Mouse (Mus musculus) ES-E14 (cell line): ENCODE measurements at regions not wholly inside any gene's neighbourhood (a gene's known extent, or its start where the extent isn't known, plus 50 kb on each side); places are given as distances from the start of the nearest gene placed in this dataset.

Experiments
- DNase-seq: peaks from one replicate; pipeline ENCODE4 v3.0.0-alpha.2; 2013; ENCODE audit warnings: low read depth, low spot score
- H3K27ac ChIP-seq: 2 replicates; pipeline ENCODE4 v1.5.1; 2012; ENCODE audit warnings: low read depth, mild to moderate bottlenecking, low read length, moderate library complexity, mixed read lengths; ENCODE audit not compliant: poor library complexity, insufficient read depth, severe bottlenecking
- H3K36me3 ChIP-seq: 2 replicates; pipeline ENCODE4 v1.6.1; 2012; ENCODE audit warnings: mild to moderate bottlenecking, low read length, moderate library complexity, mixed read lengths; ENCODE audit not compliant: control insufficient read depth, poor library complexity, insufficient read depth, severe bottlenecking
- H3K4me1 ChIP-seq, 2 experiments: fragments of 150-350 bp in 1 of 2; sonication (generic) in 1 of 2; 2 replicates each; pipeline ENCODE4 v1.6.1; 2012; ENCODE audit warnings: low read length in 2 of 2, mild to moderate bottlenecking in 1 of 2, mixed read lengths in 1 of 2; ENCODE audit not compliant: control insufficient read depth in 2 of 2, insufficient read depth in 2 of 2, poor library complexity in 1 of 2
- H3K4me3 ChIP-seq, 2 experiments: fragments of 150-350 bp in 1 of 2; sonication (generic) in 1 of 2; 2 replicates each; pipeline ENCODE4 v1.5.1; 2012; ENCODE audit warnings: low read length in 2 of 2, low read depth in 1 of 2, mild to moderate bottlenecking in 1 of 2, mixed read lengths in 1 of 2; ENCODE audit not compliant: insufficient read depth in 1 of 2, poor library complexity in 1 of 2, severe bottlenecking in 1 of 2
- H3K9ac ChIP-seq: 2 replicates; pipeline ENCODE4 v1.6.1; 2012; ENCODE audit warnings: low read depth, mild to moderate bottlenecking, low read length, mixed read lengths; ENCODE audit not compliant: poor library complexity, insufficient read depth, severe bottlenecking
- H3K9me3 ChIP-seq: fragments of 150-350 bp; sonication (generic); 2 replicates; pipeline ENCODE4 v1.6.1; 2012; ENCODE audit warnings: low read depth, mild to moderate bottlenecking, low read length; ENCODE audit not compliant: control insufficient read depth, insufficient read depth
- CHD2 ChIP-seq: IDR thresholded peaks from 2 replicates; pipeline ENCODE4 v1.6.1; 2014; ENCODE audit warnings: mild to moderate bottlenecking, low read depth, low read length, inconsistent platforms
- HCFC1 ChIP-seq: IDR thresholded peaks from 2 replicates; pipeline ENCODE4 v1.6.1; 2012; ENCODE audit warnings: low read length, inconsistent platforms, borderline replicate concordance; ENCODE audit not compliant: insufficient read depth
- MAFK ChIP-seq: IDR thresholded peaks from 2 replicates; pipeline ENCODE4 v1.6.1; 2014; ENCODE audit warnings: mild to moderate bottlenecking, low read depth, low read length, inconsistent platforms; ENCODE audit not compliant: insufficient read depth
- ZC3H11A ChIP-seq: IDR thresholded peaks from 2 replicates; pipeline ENCODE4 v1.6.1; 2012; ENCODE audit warnings: low read depth, mild to moderate bottlenecking, inconsistent platforms, low read length, borderline replicate concordance
- ZNF384 ChIP-seq: IDR thresholded peaks from 2 replicates; pipeline ENCODE4 v1.6.1; 2012; ENCODE audit warnings: low read depth, low read length, inconsistent platforms
- in situ Hi-C, 2 experiments: fragments of 600-800 bp; cut with MboI; formaldehyde crosslinking; loops; one replicate each; pipeline ENCODE4 v1.15.1; 2025; ENCODE audit warnings: low sequenced_read_pairs in 2 of 2, inconsistent platforms in 1 of 2; ENCODE audit not compliant: unreplicated experiment in 2 of 2

DNA sequence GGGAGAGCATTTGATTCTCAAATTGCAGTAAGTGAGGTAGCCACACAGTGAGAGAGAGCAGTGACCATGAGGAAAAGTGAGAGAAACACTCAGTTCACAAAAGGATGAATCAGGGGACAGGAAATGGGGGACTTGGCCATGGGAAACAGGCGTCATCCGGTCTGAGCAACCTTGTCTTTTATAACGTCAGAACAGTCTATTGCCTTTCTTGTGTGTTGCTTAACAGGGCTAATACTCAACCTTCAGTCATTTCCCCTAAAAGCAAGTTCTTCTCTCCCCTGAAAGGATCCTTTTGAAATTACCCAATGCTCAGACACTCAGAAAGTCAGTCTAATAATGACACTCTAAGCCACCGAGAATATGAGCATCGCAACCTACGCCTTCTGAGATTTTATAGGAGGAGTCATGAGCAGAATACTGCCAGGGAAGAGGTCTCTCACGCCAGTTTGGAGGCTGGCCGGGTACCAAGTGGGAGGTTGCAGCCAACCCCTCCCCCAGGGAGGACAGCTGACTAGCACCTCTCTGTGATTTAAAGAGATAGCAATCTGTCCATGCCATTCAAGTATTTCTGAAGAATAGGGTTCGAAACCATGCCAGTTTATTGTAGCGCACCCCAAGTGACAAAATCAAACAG, 104.7 kb downstream of the Bdh1 start:
- no peak overlapping the region for H3K27ac ChIP-seq
- no peak for DNase-seq
- TF ChIP-seq ZC3H11A: no peak
- no peak for TF ChIP-seq CHD2
- TF ChIP-seq ZNF384: no peak
- no peak for TF ChIP-seq MAFK
- TF ChIP-seq HCFC1: no peak

DNA sequence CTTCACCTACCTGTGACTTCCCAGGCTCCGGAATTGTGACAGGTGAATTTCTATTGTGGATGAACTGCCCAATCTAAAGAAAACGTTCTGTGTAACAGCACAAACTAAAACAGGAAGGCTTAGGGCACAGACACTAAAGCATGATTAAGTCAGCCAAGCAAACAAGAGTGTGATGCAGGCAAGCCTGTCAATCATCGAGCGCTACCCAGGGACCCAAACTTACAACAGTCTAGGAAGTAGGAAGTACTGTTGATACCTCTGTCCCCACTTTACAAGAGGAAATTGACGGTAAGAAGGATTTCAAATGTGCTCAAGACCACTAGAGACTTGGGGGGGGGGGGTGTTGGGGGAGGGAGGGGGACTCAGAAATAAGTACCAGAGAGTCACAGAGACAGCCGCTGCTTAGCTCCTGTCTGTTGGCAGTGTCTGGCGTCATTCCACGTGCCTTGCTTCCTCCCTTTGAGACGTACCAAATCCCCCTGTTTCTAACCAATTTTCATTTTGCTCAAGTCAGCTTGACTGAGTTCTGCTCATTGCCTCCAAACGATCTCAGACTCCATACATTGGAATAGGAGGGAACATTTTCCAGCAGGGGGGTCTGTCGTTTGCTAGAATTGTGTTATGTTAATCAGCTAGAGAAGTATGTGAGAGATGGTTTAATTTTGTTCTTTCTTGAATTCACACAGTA, 106.7 kb downstream of the Bdh1 start:
- TF ChIP-seq ZNF384: no peak
- no peak for TF ChIP-seq MAFK
- TF ChIP-seq HCFC1: no peak
- no peak for TF ChIP-seq CHD2
- no peak for TF ChIP-seq ZC3H11A
- H3K36me3 ChIP-seq: no peaks in the 10 kb centered on the region
- H3K9ac ChIP-seq: no peak overlapping the region
- H3K9me3 ChIP-seq: no peaks in the 10 kb centered on the region
- no peak for DNase-seq
- no peak overlapping the region for H3K4me3 ChIP-seq
- peaks cover 0 to 2% of the 10 kb centered on the region in 2 experiments; a peak in 1 of 4 replicates for H3K4me1 ChIP-seq
- in situ Hi-C loops: no loop called here
- no peak overlapping the region for H3K27ac ChIP-seq

More for the DNA sequence above, 104.7 kb downstream of the Bdh1 start:
- no peaks in the 10 kb centered on the region for H3K9me3 ChIP-seq
- no peak overlapping the region for H3K4me3 ChIP-seq
- H3K36me3 ChIP-seq: no peaks in the 10 kb centered on the region
- in situ Hi-C loops: no loop called here
- H3K9ac ChIP-seq: no peak overlapping the region
- peaks cover 0 to 2% of the 10 kb centered on the region in 2 experiments; a peak in 1 of 4 replicates for H3K4me1 ChIP-seq

DNA sequence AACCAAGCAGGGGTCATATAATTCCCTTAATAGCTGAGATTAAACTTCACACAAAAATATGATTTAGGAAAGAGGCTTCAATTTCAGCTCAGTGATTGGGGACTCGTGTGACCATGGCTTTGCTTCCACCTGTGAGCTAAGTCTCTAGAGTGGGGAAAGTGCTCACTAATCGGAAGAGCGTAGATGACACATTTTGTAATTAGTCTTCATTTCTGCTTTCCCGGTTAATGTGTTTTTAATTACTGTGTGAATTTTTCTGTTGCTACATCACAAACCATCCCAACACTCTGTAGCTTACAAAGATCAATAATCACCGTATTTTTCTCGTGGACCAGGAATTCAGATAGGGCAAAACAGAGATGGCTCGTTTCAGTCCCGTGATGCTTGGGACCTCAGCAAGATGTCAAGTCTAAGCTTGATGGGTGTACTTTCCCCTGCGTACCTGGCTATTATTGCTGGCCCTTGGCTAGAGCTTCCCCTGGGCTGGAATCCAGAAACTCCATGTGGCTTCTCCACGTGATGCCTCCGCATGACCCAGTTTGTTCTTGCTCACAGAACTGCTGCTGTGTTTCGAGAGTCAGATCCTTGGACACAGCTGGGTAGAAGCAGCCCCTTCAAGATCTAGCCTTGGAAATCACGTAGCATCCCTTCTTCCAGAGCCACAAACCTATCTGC, 107.3 kb downstream of the Bdh1 start:
- no peak overlapping the region for H3K4me3 ChIP-seq
- TF ChIP-seq HCFC1: no peak
- no peak for TF ChIP-seq MAFK
- TF ChIP-seq ZNF384: no peak
- no peak for TF ChIP-seq CHD2
- TF ChIP-seq ZC3H11A: no peak
- in situ Hi-C loops: no loop called here
- no peaks in the 10 kb centered on the region for H3K36me3 ChIP-seq
- H3K9me3 ChIP-seq: no peaks in the 10 kb centered on the region
- H3K9ac ChIP-seq: no peak overlapping the region
- DNase-seq: no peak
- H3K4me1 ChIP-seq: peaks cover 0 to 2% of the 10 kb centered on the region in 2 experiments; a peak in 1 of 4 replicates
- no peak overlapping the region for H3K27ac ChIP-seq

DNA sequence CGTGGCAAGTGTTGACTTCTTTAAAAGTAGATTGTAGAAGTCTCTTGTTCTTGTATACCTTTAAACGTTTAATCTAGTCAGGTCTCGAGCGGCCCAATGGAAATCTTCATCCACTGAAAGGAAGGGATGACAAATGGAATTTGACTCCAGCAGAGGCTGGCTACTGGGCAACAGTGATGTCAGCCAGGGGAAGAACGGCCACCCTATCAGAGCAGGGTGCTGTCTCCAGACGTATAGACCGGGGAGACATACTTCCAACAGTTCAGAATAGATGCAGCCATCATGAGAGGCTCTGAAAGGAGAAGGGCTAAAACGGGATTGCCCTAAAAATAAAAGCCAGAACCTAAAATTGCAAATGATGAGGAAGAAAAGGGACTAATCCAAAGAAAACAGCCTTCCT, 108.0 kb downstream of the Bdh1 start:
- TF ChIP-seq MAFK (no peak), CHD2 (no peak), HCFC1 (no peak), ZNF384 (no peak), ZC3H11A (no peak)
- in situ Hi-C loops: no loop called here

More for the DNA sequence above, 108.0 kb downstream of the Bdh1 start:
- Histone ChIP-seq H3K27ac (no peak overlapping the region), H3K9ac (no peak overlapping the region), H3K4me3 (no peak overlapping the region), H3K4me1 (peaks cover 0 to 6% of the 10 kb centered on the region in 2 experiments; a peak in 1 of 4 replicates), H3K9me3 (no peaks in the 10 kb centered on the region), H3K36me3 (no peaks in the 10 kb centered on the region)
- DNase-seq: no peak
